Mouse (Mus musculus): ENCODE results near the gene Cntnap2. TPM values are rescaled to one million over a fixed set of nuclear protein-coding genes. Genes with fewer than 3 reads are reported as not detected.

Cntnap2 gene
- polyA plus RNA-seq, 1 experiment: not detected

- Histone ChIP-seq H3K4me3 (no peak overlapping the region), H3K36me3 (ENCODE audit: control insufficient read depth, insufficient read depth) (no peaks in the 10 kb centered on the region), H3K27me3 (ENCODE audit: control insufficient read depth, insufficient read depth, insufficient read length) (no peaks in the 10 kb centered on the region), H3K79me2 (ENCODE audit: control insufficient read depth, insufficient read depth) (no peaks in the 10 kb centered on the region), H3K4me2 (ENCODE audit: low read depth) (no peak overlapping the region), H3ac (ENCODE audit: control insufficient read depth, insufficient read length) (no peak overlapping the region)
- TF ChIP-seq POLR2AphosphoS2 (IDR thresholded peaks at IDR 0.05; ENCODE audit: insufficient read length, low read depth): no peak
Observed at GRCm38 (mm10) chr6:46972640-46973039, 1913.5 kb downstream of the Cntnap2 start.

DNA sequence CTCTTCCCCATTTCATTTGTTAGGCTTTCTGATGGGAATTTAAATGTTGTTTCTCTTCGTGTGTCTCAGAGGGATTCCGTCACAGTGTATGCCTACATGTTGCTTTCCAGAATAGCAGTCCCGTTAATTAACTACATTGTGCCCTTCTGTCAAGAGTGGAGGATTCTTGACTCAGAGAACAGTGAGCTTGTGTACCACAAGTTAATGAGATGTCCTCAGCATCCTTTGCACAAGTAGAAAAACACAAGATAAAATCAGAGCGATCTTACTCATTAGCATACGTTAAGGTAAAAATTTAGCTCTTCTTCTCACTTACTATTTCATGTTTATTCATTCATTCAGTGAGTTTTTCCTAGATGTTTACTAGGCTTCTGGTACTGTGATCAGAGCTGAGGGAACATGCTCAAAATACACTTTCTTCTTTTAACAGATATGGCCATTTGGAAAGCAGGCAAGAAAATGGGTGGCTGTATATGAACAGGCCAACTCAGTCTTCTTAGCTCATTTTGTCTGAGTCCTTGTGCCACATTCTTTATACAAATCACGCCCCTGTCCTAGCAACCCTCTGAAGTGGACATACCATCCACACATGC lies 1936.9 kb downstream of the Cntnap2 start:
- TF ChIP-seq MYOG (IDR thresholded peaks at IDR 0.05; ENCODE audit: control insufficient read depth in 1 of 3, insufficient read depth in 1 of 3, insufficient read length in 2 of 3, low read depth in 2 of 3): no peak
- TF ChIP-seq POLR2A (IDR thresholded peaks at IDR 0.05; ENCODE audit: insufficient read length, low read depth): no peak
- no peak for TF ChIP-seq USF1 (IDR thresholded peaks at IDR 0.05; ENCODE audit: low read depth)
- no peak for TF ChIP-seq E2F4 (IDR thresholded peaks at IDR 0.05; ENCODE audit: insufficient read depth)
- TF ChIP-seq MAX (IDR thresholded peaks at IDR 0.05; ENCODE audit: low read depth): no peak
- no peak for TF ChIP-seq SRF (IDR thresholded peaks at IDR 0.05; ENCODE audit: control insufficient read depth, insufficient read length, low read depth)
- TF ChIP-seq TCF12 (IDR thresholded peaks at IDR 0.05; ENCODE audit: insufficient read depth, poor library complexity, severe bottlenecking): no peak
- no peak overlapping the region for H3ac ChIP-seq (ENCODE audit: control insufficient read depth, insufficient read length)
- no peaks in the 10 kb centered on the region for H3K36me3 ChIP-seq (ENCODE audit: control insufficient read depth, insufficient read depth)

DNA sequence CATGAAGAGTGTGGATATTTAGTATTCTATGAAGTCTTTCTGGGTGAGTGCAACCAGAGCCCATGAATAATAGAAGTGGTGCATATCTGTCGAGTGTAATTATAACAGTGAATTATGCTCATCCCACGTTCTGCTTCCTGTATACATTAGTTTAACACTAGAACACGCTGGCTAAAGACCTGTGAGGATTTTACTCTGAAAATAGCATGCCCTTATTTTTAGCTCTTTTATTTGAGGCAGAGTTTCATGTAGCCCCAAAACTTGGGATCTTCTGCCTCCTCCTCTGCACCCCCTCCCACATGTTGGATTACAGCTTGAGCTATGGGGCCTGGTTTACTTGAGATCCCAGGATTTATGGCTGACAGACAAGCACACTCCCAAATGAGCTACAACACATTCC lies 1945.3 kb downstream of the Cntnap2 start:
- no peak for TF ChIP-seq REST (IDR thresholded peaks at IDR 0.05; ENCODE audit: insufficient read depth, insufficient read length)
- TF ChIP-seq SRF (IDR thresholded peaks at IDR 0.05; ENCODE audit: control insufficient read depth, insufficient read length, low read depth): no peak
- no peak for TF ChIP-seq TCF12 (IDR thresholded peaks at IDR 0.05; ENCODE audit: insufficient read depth, poor library complexity, severe bottlenecking)
- no peak for TF ChIP-seq MYOD1 (IDR thresholded peaks at IDR 0.05; ENCODE audit: control insufficient read depth in 1 of 3, insufficient read length in 2 of 3, low read depth in 2 of 3)
- TF ChIP-seq TCF3 (IDR thresholded peaks at IDR 0.05; ENCODE audit: insufficient read length, low read depth): no peak
- no peak for TF ChIP-seq CEBPB (IDR thresholded peaks at IDR 0.05; ENCODE audit: insufficient read depth, poor library complexity, severe bottlenecking)
- TF ChIP-seq POLR2AphosphoS2 (IDR thresholded peaks at IDR 0.05; ENCODE audit: insufficient read length, low read depth): no peak
- no peaks in the 10 kb centered on the region for H3K27me3 ChIP-seq (ENCODE audit: control insufficient read depth, insufficient read depth, insufficient read length)
- H3K4me3 ChIP-seq: no peak overlapping the region
- H3ac ChIP-seq (ENCODE audit: control insufficient read depth, insufficient read length): no peak overlapping the region
- H3K4me2 ChIP-seq (ENCODE audit: low read depth): no peak overlapping the region
- no peaks in the 10 kb centered on the region for H3K36me3 ChIP-seq (ENCODE audit: control insufficient read depth, insufficient read depth)
- no peaks in the 10 kb centered on the region for H3K79me2 ChIP-seq (ENCODE audit: control insufficient read depth, insufficient read depth)

More for the DNA sequence above, 1936.9 kb downstream of the Cntnap2 start:
- Histone ChIP-seq H3K79me2 (ENCODE audit: control insufficient read depth, insufficient read depth) (no peaks in the 10 kb centered on the region), H3K4me3 (no peak overlapping the region), H3K4me2 (ENCODE audit: low read depth) (no peak overlapping the region), H3K27me3 (ENCODE audit: control insufficient read depth, insufficient read depth, insufficient read length) (no peaks in the 10 kb centered on the region)

GRCm38 (mm10) chr6:47012933-47013332 lies 1953.8 kb downstream of the Cntnap2 start:
- H3K36me3 ChIP-seq (ENCODE audit: control insufficient read depth, insufficient read depth): no peaks in the 10 kb centered on the region
- TF ChIP-seq MAX (IDR thresholded peaks at IDR 0.05; ENCODE audit: low read depth): no peak
- no peak for TF ChIP-seq TCF3 (IDR thresholded peaks at IDR 0.05; ENCODE audit: insufficient read length, low read depth)
- no peak for TF ChIP-seq E2F4 (IDR thresholded peaks at IDR 0.05; ENCODE audit: insufficient read depth)
- no peak for TF ChIP-seq POLR2AphosphoS2 (IDR thresholded peaks at IDR 0.05; ENCODE audit: insufficient read length, low read depth)
- no peak for TF ChIP-seq MYOD1 (IDR thresholded peaks at IDR 0.05; ENCODE audit: control insufficient read depth in 1 of 3, insufficient read length in 2 of 3, low read depth in 2 of 3)
- no peak for TF ChIP-seq REST (IDR thresholded peaks at IDR 0.05; ENCODE audit: insufficient read depth, insufficient read length)
- no peak for TF ChIP-seq TCF12 (IDR thresholded peaks at IDR 0.05; ENCODE audit: insufficient read depth, poor library complexity, severe bottlenecking)
- TF ChIP-seq USF1 (IDR thresholded peaks at IDR 0.05; ENCODE audit: low read depth): no peak
- no peak for TF ChIP-seq POLR2A (IDR thresholded peaks at IDR 0.05; ENCODE audit: insufficient read length, low read depth)
- no peak for TF ChIP-seq SRF (IDR thresholded peaks at IDR 0.05; ENCODE audit: control insufficient read depth, insufficient read length, low read depth)
- no peak for TF ChIP-seq CEBPB (IDR thresholded peaks at IDR 0.05; ENCODE audit: insufficient read depth, poor library complexity, severe bottlenecking)
- no peak for TF ChIP-seq MYOG (IDR thresholded peaks at IDR 0.05; ENCODE audit: control insufficient read depth in 1 of 3, insufficient read depth in 1 of 3, insufficient read length in 2 of 3, low read depth in 2 of 3)
- no peaks in the 10 kb centered on the region for H3K79me2 ChIP-seq (ENCODE audit: control insufficient read depth, insufficient read depth)
- no peaks in the 10 kb centered on the region for H3K27me3 ChIP-seq (ENCODE audit: control insufficient read depth, insufficient read depth, insufficient read length)
- no peak overlapping the region for H3K4me3 ChIP-seq
- H3K4me2 ChIP-seq (ENCODE audit: low read depth): no peak overlapping the region
- no peak overlapping the region for H3ac ChIP-seq (ENCODE audit: control insufficient read depth, insufficient read length)

- no peak overlapping the region for H3ac ChIP-seq (ENCODE audit: control insufficient read depth, insufficient read length)
- TF ChIP-seq REST (IDR thresholded peaks at IDR 0.05; ENCODE audit: insufficient read depth, insufficient read length) (no peak), TCF3 (IDR thresholded peaks at IDR 0.05; ENCODE audit: insufficient read length, low read depth) (no peak), MYOD1 (IDR thresholded peaks at IDR 0.05; ENCODE audit: control insufficient read depth in 1 of 3, insufficient read length in 2 of 3, low read depth in 2 of 3) (no peak), E2F4 (IDR thresholded peaks at IDR 0.05; ENCODE audit: insufficient read depth) (no peak), USF1 (IDR thresholded peaks at IDR 0.05; ENCODE audit: low read depth) (no peak), MAX (IDR thresholded peaks at IDR 0.05; ENCODE audit: low read depth) (no peak), POLR2A (IDR thresholded peaks at IDR 0.05; ENCODE audit: insufficient read length, low read depth) (no peak), MYOG (IDR thresholded peaks at IDR 0.05; ENCODE audit: control insufficient read depth in 1 of 3, insufficient read depth in 1 of 3, insufficient read length in 2 of 3, low read depth in 2 of 3) (no peak), TCF12 (IDR thresholded peaks at IDR 0.05; ENCODE audit: insufficient read depth, poor library complexity, severe bottlenecking) (no peak), SRF (IDR thresholded peaks at IDR 0.05; ENCODE audit: control insufficient read depth, insufficient read length, low read depth) (no peak), POLR2AphosphoS2 (IDR thresholded peaks at IDR 0.05; ENCODE audit: insufficient read length, low read depth) (no peak), CEBPB (IDR thresholded peaks at IDR 0.05; ENCODE audit: insufficient read depth, poor library complexity, severe bottlenecking) (no peak)
Observed at GRCm38 (mm10) chr6:47013535-47013934, 1954.4 kb downstream of the Cntnap2 start.

More at GRCm38 (mm10) chr6:47013535-47013934, 1954.4 kb downstream of the Cntnap2 start:
- Histone ChIP-seq H3K27me3 (ENCODE audit: control insufficient read depth, insufficient read depth, insufficient read length) (no peaks in the 10 kb centered on the region), H3K36me3 (ENCODE audit: control insufficient read depth, insufficient read depth) (no peaks in the 10 kb centered on the region), H3K4me3 (no peak overlapping the region), H3K4me2 (ENCODE audit: low read depth) (no peak overlapping the region), H3K79me2 (ENCODE audit: control insufficient read depth, insufficient read depth) (no peaks in the 10 kb centered on the region)
